Mouse (Mus musculus) c-Kit-negative CD71-positive TER-119-positive erythroid progenitor cells, embryonic 14.5 days (primary cell): ENCODE measurements around the gene Gm48551.

Source experiments
- DNase-seq: peaks from one replicate; pipeline ENCODE4 v3.0.0-alpha.2; 2013; ENCODE audit warnings: low read depth, low spot score

Gene Gm48551

GRCm38 (mm10) chr10:81403511-81403910 lies 19.2 kb downstream of the Gm48551 start:
- no peak for DNase-seq

GRCm38 (mm10) chr10:81404082-81404481 lies 19.8 kb downstream of the Gm48551 start:
- DNase-seq = no peak

GRCm38 (mm10) chr10:81404720-81405119 lies 20.5 kb downstream of the Gm48551 start:
- no peak for DNase-seq

- peak; percentile 57 for DNase-seq
Observed at GRCm38 (mm10) chr10:81405588-81406201, 21.4 kb downstream of the Gm48551 start.

- DNase-seq = no peak
Observed at GRCm38 (mm10) chr10:81406504-81407440, 22.5 kb downstream of the Gm48551 start.

- DNase-seq = no peak
Observed at GRCm38 (mm10) chr10:81407539-81408423, 23.5 kb downstream of the Gm48551 start.

GRCm38 (mm10) chr10:81408424-81408729 lies 24.1 kb downstream of the Gm48551 start:
- DNase-seq = no peak

- peak; percentile 41 for DNase-seq
Observed at GRCm38 (mm10) chr10:81408871-81409291, 24.6 kb downstream of the Gm48551 start.

- DNase-seq = no peak
Observed at GRCm38 (mm10) chr10:81409330-81409729, 25.1 kb downstream of the Gm48551 start.

- no peak for DNase-seq
Observed at GRCm38 (mm10) chr10:81410350-81410749, 26.1 kb downstream of the Gm48551 start.

- DNase-seq = no peak
Observed at GRCm38 (mm10) chr10:81410981-81411380, 26.7 kb downstream of the Gm48551 start.

- DNase-seq = no peak
Observed at GRCm38 (mm10) chr10:81411471-81412400, 27.5 kb downstream of the Gm48551 start.

GRCm38 (mm10) chr10:81412586-81413309 lies 28.5 kb downstream of the Gm48551 start:
- DNase-seq = no peak

GRCm38 (mm10) chr10:81413310-81414261 lies 29.3 kb downstream of the Gm48551 start:
- DNase-seq = no peak

- DNase-seq = no peak
Observed at GRCm38 (mm10) chr10:81414682-81415081, 30.4 kb downstream of the Gm48551 start.

GRCm38 (mm10) chr10:81415146-81415545 lies 30.9 kb downstream of the Gm48551 start:
- DNase-seq = no peak

GRCm38 (mm10) chr10:81415549-81416310 lies 31.5 kb downstream of the Gm48551 start:
- DNase-seq = no peak

GRCm38 (mm10) chr10:81416581-81417226 lies 32.4 kb downstream of the Gm48551 start:
- no peak for DNase-seq
